Mouse (Mus musculus): ENCODE measurements at regions not wholly inside any gene's neighbourhood (a gene's known extent, or its start where the extent isn't known, plus 50 kb on each side); places are given as distances from the start of the nearest gene placed in this dataset.

GRCm38 (mm10) chr14:25399286-25399685 is 59.7 kb upstream of the Zmiz1 start:
- TF ChIP-seq CTCF (IDR thresholded peaks at IDR 0.05; ENCODE audit: low read depth, low read length) = no peak
- TF ChIP-seq POLR2A (IDR thresholded peaks at IDR 0.05; ENCODE audit: insufficient read depth, low read length) = no peak
- no peak for TF ChIP-seq EP300 (IDR thresholded peaks at IDR 0.05; ENCODE audit: insufficient read depth, low read depth, low read length)
